Mouse (Mus musculus) myocyte (in vitro differentiated cells): Measurements from ENCODE around the gene Rad23a.

Experiments
- CEBPB ChIP-seq: IDR thresholded peaks from 2 replicates; pipeline ENCODE4 v1.6.1; 2011; ENCODE audit warnings: mild to moderate bottlenecking, moderate library complexity; ENCODE audit not compliant: poor library complexity, insufficient read depth, severe bottlenecking
- E2F4 ChIP-seq: IDR thresholded peaks from one replicate; pipeline ENCODE4 v1.6.1; 2011; ENCODE audit warnings: mild to moderate bottlenecking, control low read depth, moderate library complexity; ENCODE audit not compliant: insufficient read depth
- MAX ChIP-seq: IDR thresholded peaks from one replicate; pipeline ENCODE4 v1.6.1; 2011; ENCODE audit warnings: low read depth, mild to moderate bottlenecking, control low read depth
- MYOD1 ChIP-seq, 3 experiments: IDR thresholded peaks; one replicate each; pipeline ENCODE4 v1.6.1; 2011; ENCODE audit warnings: control low read depth in 2 of 3, low read depth in 2 of 3, mild to moderate bottlenecking in 2 of 3, moderate library complexity in 1 of 3; ENCODE audit not compliant: insufficient read length in 2 of 3, control insufficient read depth in 1 of 3
- MYOG ChIP-seq, 3 experiments: IDR thresholded peaks; one replicate each; pipeline ENCODE4 v1.6.1; 2011; ENCODE audit warnings: control low read depth in 2 of 3, low read depth in 2 of 3, mild to moderate bottlenecking in 2 of 3; ENCODE audit not compliant: insufficient read length in 2 of 3, control insufficient read depth in 1 of 3, insufficient read depth in 1 of 3
- POLR2A ChIP-seq: IDR thresholded peaks from one replicate; pipeline ENCODE4 v1.6.1; 2011; ENCODE audit warnings: low read depth, mild to moderate bottlenecking, control low read depth, moderate library complexity; ENCODE audit not compliant: insufficient read length
- POLR2AphosphoS2 ChIP-seq: IDR thresholded peaks from one replicate; pipeline ENCODE4 v1.6.1; 2011; ENCODE audit warnings: low read depth, control low read depth; ENCODE audit not compliant: insufficient read length
- REST ChIP-seq: IDR thresholded peaks from one replicate; pipeline ENCODE4 v1.6.1; 2011; ENCODE audit warnings: mild to moderate bottlenecking, control low read depth, moderate library complexity; ENCODE audit not compliant: insufficient read depth, insufficient read length
- SRF ChIP-seq: IDR thresholded peaks from one replicate; pipeline ENCODE4 v1.6.1; 2011; ENCODE audit warnings: low read depth; ENCODE audit not compliant: control insufficient read depth, insufficient read length
- TCF12 ChIP-seq: IDR thresholded peaks from one replicate; pipeline ENCODE4 v1.6.1; 2011; ENCODE audit warnings: mild to moderate bottlenecking, control low read depth; ENCODE audit not compliant: poor library complexity, insufficient read depth, severe bottlenecking
- TCF3 ChIP-seq: IDR thresholded peaks from one replicate; pipeline ENCODE4 v1.6.1; 2011; ENCODE audit warnings: low read depth, control low read depth; ENCODE audit not compliant: insufficient read length
- USF1 ChIP-seq: IDR thresholded peaks from one replicate; pipeline ENCODE4 v1.6.1; 2011; ENCODE audit warnings: low read depth, mild to moderate bottlenecking, control low read depth, moderate library complexity

GRCm38 (mm10) chr8:84877297-84878035 is 37.0 kb upstream of the Rad23a start:
- TF ChIP-seq MYOG (IDR thresholded peaks at IDR 0.05; ENCODE audit: control insufficient read depth in 1 of 3, insufficient read depth in 1 of 3, insufficient read length in 2 of 3, low read depth in 2 of 3) (no peak), MYOD1 (IDR thresholded peaks at IDR 0.05; ENCODE audit: control insufficient read depth in 1 of 3, insufficient read length in 2 of 3, low read depth in 2 of 3) (no peak), E2F4 (no peak), POLR2A (no peak), USF1 (no peak), MAX (no peak), POLR2AphosphoS2 (no peak), CEBPB (no peak), TCF12 (no peak), REST (no peak), SRF (no peak), TCF3 (no peak)
